Mouse (Mus musculus): Measurements from ENCODE around the gene Tusc2. TPM values are rescaled to one million over a fixed set of nuclear protein-coding genes. Genes with fewer than 3 reads are reported as not detected.

The Tusc2 gene
- polyA plus RNA-seq, 1 experiment = 23.3 TPM

GRCm38 (mm10) chr9:107534408-107535202, 28.4 kb upstream of the Tusc2 start:
- Histone ChIP-seq H3K36me3 (replicated peaks; ENCODE audit: low read length) (peaks cover 38% of the 10 kb centered on the region), H3K9me3 (no peaks in the 10 kb centered on the region), H3K4me3 (replicated peaks) (peak overlapping the region; percentile 100), H3K4me1 (peaks cover 50% of the 10 kb centered on the region), H3K27me3 (replicated peaks) (peaks cover 7% of the 10 kb centered on the region)
- no peak for TF ChIP-seq GATA1 (IDR thresholded peaks at IDR 0.05; ENCODE audit: borderline replicate concordance, low read length)
- TF ChIP-seq FLI1 (IDR thresholded peaks at IDR 0.05; ENCODE audit: low read length) = no peak

- no peaks in the 10 kb centered on the region for H3K27me3 ChIP-seq (replicated peaks)
- H3K4me1 ChIP-seq = peaks cover 80% of the 10 kb centered on the region
- no peak for TF ChIP-seq FLI1 (IDR thresholded peaks at IDR 0.05; ENCODE audit: low read length)
- TF ChIP-seq GATA1 (IDR thresholded peaks at IDR 0.05; ENCODE audit: borderline replicate concordance, low read length) = no peak
- H3K9me3 ChIP-seq = no peaks in the 10 kb centered on the region
- H3K4me3 ChIP-seq (replicated peaks) = no peak overlapping the region
- H3K36me3 ChIP-seq (replicated peaks; ENCODE audit: low read length) = peaks cover 49% of the 10 kb centered on the region
These were observed 24.8 kb upstream of the Tusc2 start for GRCm38 (mm10) chr9:107538231-107538630.

- no peaks in the 10 kb centered on the region for H3K27me3 ChIP-seq (replicated peaks)
- H3K4me3 ChIP-seq (replicated peaks) = no peak overlapping the region
- peaks cover 53% of the 10 kb centered on the region for H3K36me3 ChIP-seq (replicated peaks; ENCODE audit: low read length)
- TF ChIP-seq FLI1 (IDR thresholded peaks at IDR 0.05; ENCODE audit: low read length) = no peak
- TF ChIP-seq GATA1 (IDR thresholded peaks at IDR 0.05; ENCODE audit: borderline replicate concordance, low read length) = no peak
- peaks cover 79% of the 10 kb centered on the region for H3K4me1 ChIP-seq
- H3K9me3 ChIP-seq = no peaks in the 10 kb centered on the region
These were observed 24.3 kb upstream of the Tusc2 start for GRCm38 (mm10) chr9:107538711-107539110.

GRCm38 (mm10) chr9:107539940-107540339, 23.1 kb upstream of the Tusc2 start:
- H3K36me3 ChIP-seq (replicated peaks; ENCODE audit: low read length) = peaks cover 64% of the 10 kb centered on the region
- peak overlapping the region; percentile 34 for H3K4me3 ChIP-seq (replicated peaks)
- H3K9me3 ChIP-seq = no peaks in the 10 kb centered on the region
- no peaks in the 10 kb centered on the region for H3K27me3 ChIP-seq (replicated peaks)
- TF ChIP-seq GATA1 (IDR thresholded peaks at IDR 0.05; ENCODE audit: borderline replicate concordance, low read length) = no peak
- no peak for TF ChIP-seq FLI1 (IDR thresholded peaks at IDR 0.05; ENCODE audit: low read length)
- H3K4me1 ChIP-seq = peaks cover 74% of the 10 kb centered on the region

GRCm38 (mm10) chr9:107540420-107540819, 22.6 kb upstream of the Tusc2 start:
- Histone ChIP-seq H3K36me3 (replicated peaks; ENCODE audit: low read length) (peaks cover 69% of the 10 kb centered on the region), H3K4me3 (replicated peaks) (no peak overlapping the region), H3K4me1 (peaks cover 74% of the 10 kb centered on the region), H3K9me3 (no peaks in the 10 kb centered on the region), H3K27me3 (replicated peaks) (no peaks in the 10 kb centered on the region)
- TF ChIP-seq FLI1 (IDR thresholded peaks at IDR 0.05; ENCODE audit: low read length) (no peak), GATA1 (IDR thresholded peaks at IDR 0.05; ENCODE audit: borderline replicate concordance, low read length) (no peak)

GRCm38 (mm10) chr9:107541005-107541404, 22.1 kb upstream of the Tusc2 start:
- H3K36me3 ChIP-seq (replicated peaks; ENCODE audit: low read length) = peaks cover 67% of the 10 kb centered on the region
- H3K4me3 ChIP-seq (replicated peaks) = peak overlapping the region; percentile 94
- H3K4me1 ChIP-seq = peaks cover 74% of the 10 kb centered on the region
- H3K27me3 ChIP-seq (replicated peaks) = no peaks in the 10 kb centered on the region
- no peak for TF ChIP-seq GATA1 (IDR thresholded peaks at IDR 0.05; ENCODE audit: borderline replicate concordance, low read length)
- no peak for TF ChIP-seq FLI1 (IDR thresholded peaks at IDR 0.05; ENCODE audit: low read length)
- H3K9me3 ChIP-seq = no peaks in the 10 kb centered on the region

- H3K9me3 ChIP-seq = no peaks in the 10 kb centered on the region
- TF ChIP-seq FLI1 (IDR thresholded peaks at IDR 0.05; ENCODE audit: low read length) (0 out of 2 replicates have a peak, but pooled peaks have one; percentile 37), GATA1 (IDR thresholded peaks at IDR 0.05; ENCODE audit: borderline replicate concordance, low read length) (no peak)
- no peaks in the 10 kb centered on the region for H3K27me3 ChIP-seq (replicated peaks)
- peaks cover 67% of the 10 kb centered on the region for H3K36me3 ChIP-seq (replicated peaks; ENCODE audit: low read length)
- peaks cover 74% of the 10 kb centered on the region for H3K4me1 ChIP-seq
- H3K4me3 ChIP-seq (replicated peaks) = peak within 1 kb of the TSS; percentile 94
These were observed 21.3 kb upstream of the Tusc2 start, which contains the start of the genes Cyb561d2 and Nprl2 for GRCm38 (mm10) chr9:107541474-107542351. Cyb561d2 (minus strand) TSS chr9:107542193. Nprl2 (plus strand) TSS chr9:107542226.

- Histone ChIP-seq H3K4me1 (peaks cover 74% of the 10 kb centered on the region), H3K9me3 (no peaks in the 10 kb centered on the region), H3K36me3 (replicated peaks; ENCODE audit: low read length) (peaks cover 61% of the 10 kb centered on the region), H3K4me3 (replicated peaks) (peak overlapping the region; percentile 94), H3K27me3 (replicated peaks) (no peaks in the 10 kb centered on the region)
- TF ChIP-seq FLI1 (IDR thresholded peaks at IDR 0.05; ENCODE audit: low read length) (no peak), GATA1 (IDR thresholded peaks at IDR 0.05; ENCODE audit: borderline replicate concordance, low read length) (no peak)
These were observed 20.7 kb upstream of the Tusc2 start for GRCm38 (mm10) chr9:107542352-107542686.

GRCm38 (mm10) chr9:107542721-107543120, 20.3 kb upstream of the Tusc2 start:
- Histone ChIP-seq H3K27me3 (replicated peaks) (no peaks in the 10 kb centered on the region), H3K36me3 (replicated peaks; ENCODE audit: low read length) (peaks cover 57% of the 10 kb centered on the region), H3K9me3 (no peaks in the 10 kb centered on the region), H3K4me1 (peaks cover 74% of the 10 kb centered on the region), H3K4me3 (replicated peaks) (peak overlapping the region; percentile 94)
- TF ChIP-seq FLI1 (IDR thresholded peaks at IDR 0.05; ENCODE audit: low read length) (no peak), GATA1 (IDR thresholded peaks at IDR 0.05; ENCODE audit: borderline replicate concordance, low read length) (no peak)
